Mouse (Mus musculus) lung, adult 2 months (tissue): ENCODE measurements at regions not wholly inside any gene's neighbourhood (a gene's known extent, or its start where the extent isn't known, plus 50 kb on each side); places are given as distances from the start of the nearest gene placed in this dataset.

ENCODE experiments used
- CTCF ChIP-seq: fragments of 200-500 bp; IDR thresholded peaks from 2 replicates; pipeline ENCODE4 v1.5.1; 2011; ENCODE audit warnings: mild to moderate bottlenecking, low read length, control low read depth; ENCODE audit not compliant: insufficient read depth
- POLR2A ChIP-seq: fragments of 200-500 bp; IDR thresholded peaks from 2 replicates; pipeline ENCODE4 v1.6.1; 2011; ENCODE audit warnings: low read depth, mild to moderate bottlenecking, control low read depth, low read length, borderline replicate concordance; ENCODE audit errors: extremely low read depth

DNA sequence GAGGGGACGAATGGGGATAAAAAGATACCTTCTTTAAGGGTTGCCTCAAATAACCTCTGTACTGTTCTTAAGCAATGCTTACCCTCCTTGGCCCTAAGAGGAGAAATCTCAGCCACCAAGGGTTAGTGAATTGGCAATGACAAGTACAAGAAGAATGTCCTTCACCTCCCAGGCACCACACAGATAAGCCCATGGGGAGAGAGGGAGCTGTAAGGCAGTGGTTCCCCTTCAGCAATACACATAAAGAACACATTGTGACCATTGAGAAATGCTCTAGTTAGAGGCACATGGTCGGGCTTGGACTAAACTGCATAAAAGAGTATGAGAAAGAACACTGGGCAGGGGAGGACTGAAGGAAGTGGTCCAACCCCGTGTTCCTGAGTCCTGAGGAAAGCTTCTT is 457.9 kb upstream of the A1bg start:
- no peak for TF ChIP-seq CTCF
- TF ChIP-seq POLR2A: no peak
